Mouse (Mus musculus): ENCODE results near the gene Ctnna3.

The Ctnna3 gene

DNA sequence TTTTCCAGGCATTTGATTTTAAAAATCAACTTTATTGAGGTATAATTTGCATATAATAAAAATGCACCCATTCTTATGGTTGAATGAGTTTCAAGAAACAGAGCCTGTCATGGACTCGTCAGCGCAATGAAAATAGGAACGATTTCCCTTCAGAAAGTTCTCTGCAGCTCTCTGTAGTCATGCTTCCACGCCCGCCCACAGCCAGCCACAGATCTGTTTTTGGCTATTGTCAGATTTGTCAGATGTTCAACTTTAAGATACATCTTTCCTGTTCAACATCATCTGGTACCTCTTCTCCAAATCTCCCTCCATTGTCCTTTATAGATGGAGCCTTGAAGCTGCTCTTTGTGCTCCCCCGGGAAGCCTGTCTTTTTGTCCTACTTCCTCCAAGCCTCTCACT is 280.3 kb downstream of the Ctnna3 start:
- no peak for DNase-seq (ENCODE audit: low spot score)

DNA sequence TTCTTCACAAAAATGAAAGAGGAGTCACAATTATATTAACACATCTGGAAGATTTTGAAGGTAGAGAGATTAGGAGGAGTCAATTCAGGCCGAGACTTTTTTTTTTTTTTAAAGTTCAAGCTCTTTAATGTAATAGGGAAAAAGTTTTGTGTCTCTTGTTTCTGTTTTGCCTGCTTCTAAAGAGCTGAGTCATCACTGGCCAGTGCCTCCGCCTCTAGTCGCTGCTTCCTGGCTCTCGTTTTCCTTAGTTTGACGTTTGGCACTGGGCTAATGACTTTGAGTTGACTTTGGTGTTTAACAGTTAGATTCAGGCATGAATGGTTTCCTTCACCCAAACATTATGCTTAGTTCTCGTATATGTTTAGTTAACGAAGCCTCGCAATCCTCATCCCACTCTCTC is 282.6 kb downstream of the Ctnna3 start:
- DNase-seq (ENCODE audit: low spot score) = no peak

- DNase-seq (ENCODE audit: low spot score) = no peak
These were observed 284.3 kb downstream of the Ctnna3 start for GRCm38 (mm10) chr10:63714151-63714550.

DNA sequence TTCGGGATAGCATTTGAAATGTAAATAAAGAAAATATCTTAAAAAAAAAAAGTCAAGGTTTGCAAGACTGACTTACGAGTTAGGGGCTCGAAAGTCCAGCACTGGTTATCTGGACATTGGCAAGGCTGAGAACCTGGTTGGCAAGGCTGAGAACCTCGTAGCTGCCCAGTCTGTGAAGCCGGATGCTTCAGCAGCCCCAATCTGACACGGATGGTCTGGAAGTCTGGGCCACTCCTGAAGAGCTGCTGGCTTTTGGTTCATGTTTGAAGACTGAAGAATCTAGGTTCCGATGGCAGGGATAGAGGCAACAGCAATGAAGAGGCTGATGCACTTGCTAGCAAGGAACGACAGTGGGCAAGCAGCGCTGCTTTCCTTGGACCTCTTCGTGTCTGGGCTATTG is 339.0 kb downstream of the Ctnna3 start:
- DNase-seq (ENCODE audit: low spot score) = no peak

DNA sequence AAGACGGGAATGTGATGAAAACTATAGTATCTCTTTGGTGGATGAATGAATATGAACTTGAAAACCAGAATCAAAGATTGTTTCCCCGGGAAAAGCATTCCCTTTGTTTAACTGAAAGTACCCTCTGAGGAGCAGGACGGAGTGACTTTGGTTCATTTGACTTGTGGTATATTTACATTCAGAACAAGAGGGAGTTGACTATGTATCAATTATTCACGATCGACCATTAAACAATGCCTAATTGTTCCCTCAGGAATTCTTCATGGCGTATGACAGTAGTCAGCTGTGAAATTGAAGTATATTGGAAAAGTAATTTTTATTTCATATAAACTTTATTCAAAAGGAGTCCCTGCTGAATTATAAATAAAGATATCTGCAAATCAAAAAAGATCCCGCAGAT is 341.8 kb downstream of the Ctnna3 start:
- no peak for DNase-seq (ENCODE audit: low spot score)

DNA sequence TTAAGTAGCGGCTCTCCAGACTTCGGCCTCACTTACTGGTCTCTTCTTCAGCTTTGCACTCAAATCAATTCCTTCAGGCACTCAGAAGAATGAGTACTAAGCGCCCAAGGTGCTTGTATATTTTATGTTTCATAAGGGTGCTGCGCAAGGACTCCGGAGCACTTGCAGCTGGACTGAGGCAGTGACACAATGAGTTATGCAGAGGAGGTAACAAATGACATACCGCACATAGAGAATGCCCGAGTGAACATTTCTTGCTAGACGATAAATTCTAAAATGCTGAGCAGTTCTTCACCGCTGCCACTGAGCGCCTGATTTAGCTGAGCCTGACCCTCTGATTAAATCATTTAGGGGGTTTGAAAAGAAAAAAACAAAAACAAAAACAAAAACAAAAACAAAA is 342.2 kb downstream of the Ctnna3 start:
- DNase-seq (ENCODE audit: low spot score) = no peak

DNA sequence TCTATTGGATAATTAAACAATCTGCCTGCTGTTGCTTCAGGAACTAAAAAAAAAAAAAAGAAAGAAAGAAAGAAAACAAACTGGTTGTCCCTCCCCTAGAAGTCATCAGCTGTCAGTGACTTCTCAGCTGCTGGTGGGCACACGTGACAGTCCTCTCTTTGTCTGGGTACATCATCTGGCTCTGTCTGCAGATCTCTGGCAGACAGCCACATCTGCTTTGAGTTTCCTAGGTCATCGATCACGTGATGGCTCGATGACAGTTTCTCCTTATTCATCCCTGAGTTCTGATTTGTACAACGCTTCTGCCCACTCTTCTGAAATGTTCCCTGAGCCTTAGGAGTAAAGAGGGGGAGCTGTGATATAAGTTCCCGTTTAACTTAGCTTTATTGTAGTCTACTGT is 352.1 kb downstream of the Ctnna3 start:
- DNase-seq (ENCODE audit: low spot score) = no peak

DNA sequence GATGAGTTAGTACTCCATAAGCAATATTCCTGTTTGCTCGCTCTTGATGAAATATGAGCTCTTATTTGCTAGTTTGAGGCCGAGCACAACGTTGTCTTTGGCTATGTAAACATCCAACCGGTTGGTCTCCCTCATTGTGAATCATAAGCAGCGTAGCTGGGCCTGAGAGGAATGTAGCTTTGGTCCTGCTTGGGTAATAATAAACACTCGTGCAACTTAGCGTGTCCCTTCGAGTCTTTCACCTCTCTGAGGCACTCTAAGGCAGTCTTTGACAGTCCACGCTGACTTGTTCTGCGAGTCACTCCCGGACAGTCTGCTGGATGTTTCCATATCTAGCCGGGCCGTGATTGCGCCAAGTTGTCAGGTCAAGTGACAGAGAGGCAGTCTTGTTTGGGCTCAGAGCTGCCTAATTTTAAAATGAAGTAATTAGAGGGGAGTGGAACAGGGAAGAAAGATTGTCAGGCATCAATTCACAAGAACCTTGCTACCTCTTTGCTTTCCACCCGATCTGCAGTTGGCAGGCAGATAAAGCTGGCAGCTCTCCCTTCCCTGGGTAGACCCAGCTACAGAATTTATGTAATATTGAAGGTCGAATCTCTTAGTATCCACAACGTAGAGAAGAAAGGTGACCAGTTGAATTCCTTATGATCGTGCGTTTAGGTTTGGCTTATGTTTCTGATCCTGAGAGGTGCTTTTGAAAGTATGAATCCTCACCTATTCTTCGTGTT is 355.1 kb downstream of the Ctnna3 start:
- DNase-seq (ENCODE audit: low spot score) = no peak

GRCm38 (mm10) chr10:63786390-63786789 is 356.5 kb downstream of the Ctnna3 start:
- DNase-seq (ENCODE audit: low spot score) = no peak

DNA sequence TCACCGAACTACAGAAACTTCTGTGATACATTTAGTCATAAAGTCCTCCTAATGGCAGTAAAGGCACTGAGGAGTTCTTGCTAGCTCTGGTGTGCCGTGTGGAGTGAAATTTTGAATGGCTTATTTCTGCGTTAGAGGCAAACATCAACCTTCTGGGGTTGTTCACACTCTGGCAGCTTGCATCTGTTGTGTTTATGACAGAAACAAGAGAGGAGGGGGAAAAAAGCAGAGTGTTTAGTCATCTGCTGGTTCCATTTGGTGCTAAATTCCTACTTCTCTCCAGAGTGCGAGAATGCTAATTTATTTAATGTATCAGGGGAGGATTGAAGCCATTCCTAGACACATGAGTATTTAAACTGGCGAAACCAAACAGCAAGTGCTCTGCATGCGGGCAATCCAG is 374.0 kb downstream of the Ctnna3 start:
- no peak for DNase-seq (ENCODE audit: low spot score)

- DNase-seq (ENCODE audit: low spot score) = no peak
These were observed 375.7 kb downstream of the Ctnna3 start for GRCm38 (mm10) chr10:63805551-63805950.

- DNase-seq (ENCODE audit: low spot score) = no peak
These were observed 376.4 kb downstream of the Ctnna3 start for GRCm38 (mm10) chr10:63806254-63806653.

DNA sequence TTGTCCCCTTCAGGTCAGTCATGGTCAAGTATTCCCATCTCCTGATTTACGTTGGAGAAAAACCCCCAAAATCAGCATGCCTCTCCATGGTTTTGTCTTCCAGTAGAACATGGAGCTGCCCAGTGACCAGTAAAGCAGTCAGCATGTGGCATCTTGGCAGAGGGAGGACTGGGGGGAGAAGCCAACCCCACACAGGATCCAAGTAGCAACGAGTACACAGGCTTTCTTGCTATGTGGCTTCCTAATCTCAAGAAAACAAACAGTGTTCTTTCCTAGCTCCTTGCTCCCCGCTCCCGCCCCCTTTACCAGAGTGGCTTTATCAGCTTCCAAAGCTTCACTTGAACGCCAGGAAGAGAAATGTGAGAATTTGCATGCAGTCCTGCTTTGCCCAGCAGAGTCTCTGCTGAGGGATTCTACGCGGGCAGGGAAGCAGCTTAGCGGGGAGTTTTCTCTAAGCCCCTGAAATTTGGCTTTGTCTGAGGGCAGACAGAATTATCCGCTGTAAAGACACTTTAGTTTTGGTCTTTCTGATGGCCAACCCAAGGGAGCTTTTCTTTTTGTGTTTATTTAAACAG is 380.2 kb downstream of the Ctnna3 start:
- DNase-seq (ENCODE audit: low spot score) = no peak

DNA sequence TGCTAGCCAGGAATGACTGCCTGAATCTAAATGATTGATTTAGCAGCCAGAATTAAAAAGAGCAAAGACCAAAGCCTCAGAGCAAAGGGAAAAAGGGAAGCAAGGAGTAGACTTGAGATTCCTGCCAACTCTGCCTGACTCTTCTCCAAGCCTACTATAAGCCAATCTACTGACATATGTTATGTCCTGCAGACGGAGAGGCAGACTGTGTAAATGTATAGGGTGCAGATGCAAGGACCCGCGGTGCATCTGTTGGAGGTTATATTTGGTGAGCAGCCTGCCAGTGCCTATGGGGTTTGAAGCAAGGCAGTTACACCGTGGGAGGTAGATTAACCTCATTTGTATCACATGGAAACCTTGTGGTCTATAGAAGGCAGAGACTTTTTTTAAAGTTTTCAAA is 409.1 kb downstream of the Ctnna3 start:
- no peak for DNase-seq (ENCODE audit: low spot score)

DNA sequence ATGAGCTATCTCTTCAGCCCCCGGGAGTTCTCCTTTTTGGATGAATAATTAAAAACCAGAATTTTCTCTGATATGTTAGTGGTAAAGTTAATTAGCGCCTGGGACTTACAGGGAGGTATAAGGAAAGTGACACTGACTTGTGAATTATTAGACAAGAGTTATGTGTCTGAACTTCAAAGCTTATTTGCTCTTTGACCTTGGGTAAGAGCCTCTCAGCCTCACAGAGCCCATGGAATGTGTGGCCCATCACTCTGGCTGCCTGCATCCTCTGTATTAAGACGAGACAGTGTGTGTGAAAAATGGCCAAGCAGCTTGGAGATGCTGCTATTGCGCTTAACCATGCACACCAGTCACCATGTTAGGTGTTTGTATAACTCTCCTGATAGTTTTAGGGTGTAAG is 422.0 kb downstream of the Ctnna3 start:
- DNase-seq (ENCODE audit: low spot score) = no peak

DNA sequence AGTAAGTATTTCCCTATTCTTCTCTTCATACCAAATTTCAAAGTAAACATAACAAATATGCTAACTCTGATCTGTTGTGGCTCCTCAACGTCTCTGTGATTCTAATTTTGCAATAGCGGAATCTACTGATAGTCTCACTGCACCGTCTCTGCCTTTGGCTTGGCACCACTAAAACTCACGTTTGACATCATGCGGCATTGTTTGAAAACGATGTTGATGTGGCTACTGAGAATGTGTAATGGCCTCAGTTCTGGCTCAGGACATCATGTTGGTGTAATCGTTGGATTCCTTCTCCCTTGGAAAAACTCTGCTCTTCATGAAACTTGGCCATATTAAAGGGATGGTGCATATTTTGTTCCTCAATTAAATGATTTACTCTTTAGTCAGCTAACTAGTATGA is 439.2 kb downstream of the Ctnna3 start:
- no peak for DNase-seq (ENCODE audit: low spot score)

GRCm38 (mm10) chr10:63880462-63880903 is 450.6 kb downstream of the Ctnna3 start:
- DNase-seq (ENCODE audit: low spot score) = no peak

DNA sequence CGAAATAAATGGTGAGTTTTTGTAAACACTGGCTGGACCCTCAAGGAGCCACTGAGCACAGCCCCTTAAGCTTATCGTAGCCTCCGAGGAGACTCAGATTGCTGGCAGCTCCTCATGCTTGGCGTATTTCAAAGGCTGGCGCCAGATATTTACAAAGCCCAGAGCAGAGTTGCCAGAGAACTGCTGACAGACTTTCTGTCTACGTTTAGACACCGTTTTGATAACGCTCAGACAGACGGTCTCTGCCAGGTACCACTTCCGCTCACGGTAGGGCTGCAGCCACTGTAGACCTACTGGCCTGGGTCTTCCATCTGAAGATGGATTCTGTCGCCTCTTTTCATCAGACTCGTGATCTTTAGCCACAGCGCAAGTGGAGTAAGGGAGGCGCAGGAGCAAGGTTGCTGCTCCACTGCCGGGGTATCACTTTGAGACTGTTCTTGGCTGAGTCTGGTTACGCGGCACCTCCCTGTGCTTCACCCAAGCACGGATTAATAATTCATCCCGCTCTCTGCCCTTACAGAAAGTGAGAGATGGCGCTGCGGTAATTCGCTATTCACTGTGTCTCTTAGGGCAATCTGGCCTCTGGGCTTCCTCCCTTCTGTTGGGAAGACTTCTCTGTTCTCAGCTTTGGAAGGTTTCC is 456.7 kb downstream of the Ctnna3 start:
- no peak for DNase-seq (ENCODE audit: low spot score)

DNA sequence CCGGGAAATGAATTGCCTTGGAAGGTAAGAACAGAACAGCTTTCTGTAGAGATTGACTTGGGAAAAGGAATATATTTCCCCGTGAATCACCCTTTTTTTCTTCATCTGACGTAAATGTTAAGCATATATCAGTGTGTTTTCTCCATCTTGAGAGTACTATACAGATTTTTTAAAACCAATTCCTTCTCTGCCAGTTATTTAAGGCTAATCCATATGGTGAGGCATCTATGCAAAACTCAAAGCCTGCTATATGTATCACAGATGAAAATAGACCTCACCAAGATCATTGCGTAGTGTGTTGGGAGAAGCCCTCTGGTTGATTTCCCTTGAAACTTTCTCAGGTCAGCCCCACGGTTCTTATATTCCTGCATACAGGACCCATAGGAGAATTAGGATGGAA is 464.7 kb downstream of the Ctnna3 start:
- no peak for DNase-seq (ENCODE audit: low spot score)

GRCm38 (mm10) chr10:63899891-63900290 is 470.0 kb downstream of the Ctnna3 start:
- no peak for DNase-seq (ENCODE audit: low spot score)

- DNase-seq (ENCODE audit: low spot score) = no peak
These were observed 479.0 kb downstream of the Ctnna3 start for GRCm38 (mm10) chr10:63908878-63909277.

- DNase-seq (ENCODE audit: low spot score) = no peak
These were observed 497.4 kb downstream of the Ctnna3 start, which contains the start of gene Gm10118 for GRCm38 (mm10) chr10:63927334-63927733. TSS of gene Gm10118 (minus strand) at chr10:63927434.

GRCm38 (mm10) chr10:63933946-63934345 is 504.0 kb downstream of the Ctnna3 start:
- no peak for DNase-seq (ENCODE audit: low spot score)
